Mouse (Mus musculus): ENCODE results near the gene Hist2h3b. TPM values are rescaled to one million over a fixed set of nuclear protein-coding genes. Genes with fewer than 3 reads are reported as not detected.
"Not testable (repeated sequence)": the region's sequence is repeated elsewhere in the genome, so short reads cannot be mapped to it uniquely, and the experiment has no call there.

Hist2h3b gene
- total RNA-seq, 2 experiments from 2014 or later: 548 to 1,674 TPM

- ATAC-seq (ENCODE audit: poor library complexity, severe bottlenecking): peak; percentile 79
Measured at GRCm38 (mm10) chr3:96262216-96262875, 6.1 kb upstream of the Hist2h3b start.

- ATAC-seq (ENCODE audit: poor library complexity, severe bottlenecking): peak; percentile 79
Measured at GRCm38 (mm10) chr3:96262979-96263550, 5.4 kb upstream of the Hist2h3b start, which contains the start of gene Hist2h4. Gene Hist2h4, minus strand, starts transcription at chr3:96263311.

DNA sequence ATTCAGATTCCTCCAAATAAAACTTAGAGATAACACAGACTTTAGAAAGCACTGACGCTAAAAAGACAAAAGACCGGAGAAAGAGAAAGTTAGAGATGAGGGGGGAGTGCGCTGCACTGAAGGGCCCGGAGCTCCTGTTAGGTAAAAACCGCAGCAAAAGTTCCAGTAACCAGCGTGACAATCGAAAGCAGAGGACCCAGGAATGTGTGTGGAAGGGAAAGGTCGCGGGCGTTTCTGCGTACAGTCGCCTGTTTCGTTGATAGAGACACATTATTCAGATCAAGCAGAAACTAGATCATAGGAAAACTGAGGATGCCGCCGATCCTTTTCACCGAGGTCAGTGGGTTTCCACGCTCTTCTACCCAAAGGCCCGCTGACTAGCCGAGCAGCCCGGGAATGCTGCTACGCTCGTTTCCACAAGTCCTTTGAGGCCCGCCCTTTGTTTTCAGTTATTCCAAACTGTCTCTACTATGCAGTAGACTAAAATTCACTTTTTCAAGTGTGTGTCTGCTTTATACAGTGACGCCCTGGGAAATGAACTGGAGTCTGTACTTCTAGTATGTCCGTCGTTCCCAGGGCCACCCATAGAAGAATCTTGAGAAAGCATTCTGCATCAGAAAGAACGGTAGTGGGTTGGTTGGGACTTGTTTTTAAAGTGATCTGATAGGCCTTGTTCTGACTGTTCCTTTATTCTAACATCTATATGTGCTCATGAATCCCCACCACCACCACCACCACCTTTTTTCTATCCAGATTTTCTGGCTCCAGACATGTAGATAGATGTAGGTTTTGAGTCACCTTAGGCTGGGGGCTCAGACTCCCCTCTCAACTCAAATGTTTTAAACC lies 4.7 kb upstream of the Hist2h3b start:
- ATAC-seq (ENCODE audit: poor library complexity, severe bottlenecking): 0 out of 2 replicates have a peak, but pooled peaks have one; percentile 7

DNA sequence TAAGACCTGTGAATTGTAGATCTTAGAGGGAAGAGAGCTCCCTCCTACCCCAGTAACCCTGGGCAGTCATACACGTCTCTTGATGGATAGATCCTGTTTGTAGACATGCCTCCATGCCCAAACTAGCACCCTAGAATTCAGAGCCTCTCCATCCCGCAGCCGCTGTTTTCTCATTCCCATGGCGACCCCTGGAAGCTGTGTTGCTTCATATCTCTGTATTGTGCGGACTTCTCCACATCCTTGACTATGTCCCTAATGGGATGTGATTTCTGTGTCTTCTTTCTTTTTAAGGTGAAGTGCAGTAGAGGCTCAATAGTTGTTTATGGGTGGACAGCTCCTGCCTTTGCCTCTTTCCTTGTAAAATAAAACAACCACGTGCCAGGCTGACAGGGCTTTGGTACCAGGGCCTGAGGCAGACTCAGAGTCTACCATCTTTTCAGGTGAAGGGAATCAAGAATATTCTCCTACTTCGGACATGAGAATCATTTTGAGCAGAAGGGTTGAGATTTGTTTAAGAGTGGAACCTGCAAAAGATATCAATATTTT lies 4.0 kb upstream of the Hist2h3b start:
- no peak for ATAC-seq (ENCODE audit: poor library complexity, severe bottlenecking)

- ATAC-seq (ENCODE audit: poor library complexity, severe bottlenecking): no peak
Measured at GRCm38 (mm10) chr3:96266132-96266710, 2.2 kb upstream of the Hist2h3b start.

DNA sequence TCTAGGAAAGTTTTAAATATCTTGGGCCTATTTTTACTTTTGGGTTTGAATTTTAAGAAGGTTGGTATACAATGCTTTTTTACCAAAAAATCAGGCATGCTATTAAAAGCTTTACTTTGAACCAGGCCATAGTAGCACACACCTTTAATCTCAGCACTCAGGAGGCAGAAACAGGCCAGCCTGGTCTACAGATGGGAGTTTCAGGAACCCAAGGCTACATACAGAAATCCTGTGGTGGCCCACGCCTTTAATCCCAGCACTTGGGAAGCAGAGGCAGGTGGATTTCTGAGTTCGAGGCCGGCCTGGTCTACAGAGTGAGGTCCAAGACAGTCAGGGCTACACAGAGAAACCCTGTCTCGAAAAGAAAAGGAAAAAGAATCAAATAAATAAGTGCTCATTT lies 913 bp upstream of the Hist2h3b start:
- ATAC-seq (ENCODE audit: poor library complexity, severe bottlenecking): no peak

DNA sequence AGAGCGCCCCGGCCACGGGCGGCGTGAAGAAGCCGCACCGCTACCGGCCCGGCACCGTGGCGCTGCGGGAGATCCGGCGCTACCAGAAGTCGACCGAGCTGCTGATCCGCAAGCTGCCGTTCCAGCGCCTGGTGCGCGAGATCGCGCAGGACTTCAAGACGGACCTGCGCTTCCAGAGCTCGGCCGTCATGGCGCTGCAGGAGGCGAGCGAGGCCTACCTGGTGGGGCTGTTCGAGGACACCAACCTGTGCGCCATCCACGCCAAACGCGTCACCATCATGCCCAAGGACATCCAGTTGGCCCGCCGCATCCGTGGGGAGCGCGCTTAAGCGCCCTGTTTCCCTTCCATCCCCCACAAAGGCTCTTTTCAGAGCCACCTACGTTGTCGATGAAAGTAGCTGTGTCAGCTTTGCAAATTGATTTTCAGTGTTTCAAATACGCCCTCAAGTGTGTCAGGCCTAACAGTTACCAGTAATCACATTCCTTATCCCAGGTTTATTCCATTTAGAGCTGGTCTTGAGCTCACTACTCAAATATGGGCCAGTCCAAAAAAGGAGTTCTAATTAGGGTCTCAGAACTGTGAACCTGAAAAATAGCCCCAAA lies 423 bp downstream of the Hist2h3b start:
- ATAC-seq (ENCODE audit: poor library complexity, severe bottlenecking): peak; percentile 22

GRCm38 (mm10) chr3:96269511-96270474 lies 1.3 kb downstream of the Hist2h3b start, which contains the start of gene Hist2h2bb:
Gene Hist2h2bb, plus strand, starts transcription at chr3:96269752.
- ATAC-seq (ENCODE audit: poor library complexity, severe bottlenecking): peak; percentile 87

- no peak for ATAC-seq (ENCODE audit: poor library complexity, severe bottlenecking)
Measured at GRCm38 (mm10) chr3:96273591-96274465, 5.4 kb downstream of the Hist2h3b start.

DNA sequence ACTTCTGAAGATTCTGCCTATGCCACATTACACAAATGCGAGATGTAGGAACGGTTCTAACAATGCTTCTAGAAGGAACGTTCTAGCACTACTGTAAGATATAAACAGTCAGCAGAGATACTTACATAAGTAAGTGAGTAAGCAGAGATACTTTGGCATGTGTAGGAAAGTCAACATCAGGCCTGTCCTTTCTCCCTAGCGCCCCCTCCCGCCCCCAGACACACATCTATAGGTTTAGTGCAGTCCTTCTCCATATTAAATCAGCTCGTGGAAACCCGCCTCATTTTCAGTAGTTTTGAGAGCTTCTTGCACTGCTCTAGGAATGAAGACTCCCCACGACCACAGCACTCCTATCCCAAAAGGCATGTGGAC lies 9.0 kb downstream of the Hist2h3b start:
- ATAC-seq (ENCODE audit: poor library complexity, severe bottlenecking): peak; percentile 37

DNA sequence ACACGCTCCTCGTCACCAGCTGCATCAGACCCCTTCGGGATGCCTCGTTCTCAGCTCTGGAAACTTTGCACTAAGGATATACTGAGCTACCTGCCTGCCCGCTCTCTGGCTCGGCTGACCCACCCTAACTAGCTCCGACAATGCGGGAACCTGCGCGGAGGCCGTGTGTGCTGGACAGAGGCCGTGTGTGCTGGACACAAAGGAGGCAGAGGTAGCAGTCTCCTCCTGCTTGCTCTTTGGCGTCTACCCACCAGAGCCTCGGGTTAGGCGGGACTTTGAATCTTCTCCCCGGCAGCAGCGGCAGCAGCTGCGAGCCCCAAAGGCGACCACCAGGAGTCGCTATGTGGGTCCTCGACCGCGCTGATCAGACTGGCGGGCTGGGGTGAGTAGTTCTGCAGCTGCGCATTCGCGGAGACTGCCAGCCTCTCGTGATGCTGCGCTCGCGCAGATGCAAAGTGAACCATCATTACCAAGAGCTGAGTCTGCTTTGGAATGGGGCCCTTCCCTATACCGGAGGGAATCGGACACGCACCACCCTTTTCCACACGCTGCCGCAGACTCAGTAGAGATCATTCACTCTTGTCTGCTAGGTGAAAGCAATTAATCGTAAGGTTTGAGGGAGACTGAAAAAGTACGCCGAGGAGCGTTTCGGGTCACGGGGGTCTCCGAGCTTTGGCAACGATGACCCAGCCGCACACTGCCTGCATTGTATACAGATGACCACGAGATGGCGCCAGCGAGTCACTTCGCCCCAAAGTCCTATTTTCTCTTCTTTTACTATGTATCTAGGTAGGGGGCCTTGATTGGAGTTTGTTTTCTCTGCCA lies 9.6 kb downstream of the Hist2h3b start:
- peak; percentile 95 for ATAC-seq (ENCODE audit: poor library complexity, severe bottlenecking)

DNA sequence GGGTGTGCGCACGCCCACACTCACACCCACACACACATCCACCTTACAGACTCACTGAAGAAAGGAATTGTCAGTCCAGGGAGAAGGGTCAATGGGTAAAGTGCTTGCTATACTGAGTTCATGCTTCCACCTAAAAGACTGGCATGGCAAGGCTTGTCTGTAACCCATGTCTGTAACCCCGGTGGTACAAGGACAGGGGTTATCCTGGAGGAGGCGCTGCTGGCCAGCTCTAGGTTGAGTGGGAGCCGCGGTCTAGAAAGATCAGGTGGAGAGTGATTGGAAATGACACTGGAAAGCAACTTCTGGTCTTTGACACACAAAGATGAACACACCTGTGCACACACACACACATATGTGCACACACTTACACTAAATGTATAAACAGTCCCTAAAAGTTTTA lies 12.2 kb downstream of the Hist2h3b start:
- ATAC-seq (ENCODE audit: poor library complexity, severe bottlenecking): no peak

GRCm38 (mm10) chr3:96284457-96284856 lies 16.0 kb downstream of the Hist2h3b start:
- ATAC-seq (ENCODE audit: poor library complexity, severe bottlenecking): peak; percentile 49

- ATAC-seq (ENCODE audit: poor library complexity, severe bottlenecking): not testable (repeated sequence)
Measured at GRCm38 (mm10) chr3:96287334-96287733, 18.9 kb downstream of the Hist2h3b start.

DNA sequence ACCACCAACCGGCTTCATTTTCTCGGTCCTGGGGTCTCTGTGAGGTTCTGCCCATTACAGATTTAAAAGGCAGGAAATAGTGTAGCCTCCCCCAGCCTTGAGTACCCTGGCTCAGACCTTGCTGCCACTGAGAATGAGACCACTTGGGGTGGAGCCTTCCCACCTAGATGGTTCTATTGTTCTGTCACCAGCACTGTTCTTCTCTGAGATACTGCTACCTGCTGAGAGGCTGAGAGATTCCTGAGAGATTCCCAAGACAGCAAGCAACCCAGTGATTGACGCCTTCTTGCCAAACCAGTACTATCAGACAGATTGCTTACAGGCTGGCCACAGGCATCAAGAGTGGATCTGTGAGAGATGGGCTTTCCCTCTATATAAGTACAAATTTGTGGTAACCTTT lies 20.7 kb downstream of the Hist2h3b start:
- ATAC-seq (ENCODE audit: poor library complexity, severe bottlenecking): no peak

- not testable (repeated sequence) for ATAC-seq (ENCODE audit: poor library complexity, severe bottlenecking)
Measured at GRCm38 (mm10) chr3:96290727-96291126, 22.3 kb downstream of the Hist2h3b start.

- ATAC-seq (ENCODE audit: poor library complexity, severe bottlenecking): no peak
Measured at GRCm38 (mm10) chr3:96292641-96293040, 24.2 kb downstream of the Hist2h3b start.

DNA sequence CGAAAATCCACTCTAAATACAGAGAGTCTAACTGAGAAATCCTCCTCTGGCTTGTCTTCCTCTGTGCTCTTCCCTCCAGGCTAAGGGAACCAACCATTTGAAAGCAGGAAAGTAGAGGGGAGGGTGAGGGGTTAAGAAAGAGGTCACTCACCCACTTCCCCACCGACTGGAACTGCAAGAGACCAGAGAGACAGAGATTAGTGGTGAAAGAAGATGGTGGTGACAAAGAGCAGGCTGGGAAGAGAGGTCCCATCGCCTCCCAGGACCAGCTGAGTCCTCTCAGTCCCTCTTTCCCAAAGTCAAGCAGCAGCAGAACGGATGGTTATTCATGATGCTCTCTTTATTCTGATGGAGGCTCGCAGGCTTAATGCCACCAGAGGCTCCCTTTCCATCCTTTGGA lies 24.9 kb downstream of the Hist2h3b start:
- ATAC-seq (ENCODE audit: poor library complexity, severe bottlenecking): peak; percentile 71

All from megakaryocyte, adult 5-6 weeks (primary cell).